Comparison of ENCODE assay signal across 28 mouse cellular contexts in the genomic region with DNA sequence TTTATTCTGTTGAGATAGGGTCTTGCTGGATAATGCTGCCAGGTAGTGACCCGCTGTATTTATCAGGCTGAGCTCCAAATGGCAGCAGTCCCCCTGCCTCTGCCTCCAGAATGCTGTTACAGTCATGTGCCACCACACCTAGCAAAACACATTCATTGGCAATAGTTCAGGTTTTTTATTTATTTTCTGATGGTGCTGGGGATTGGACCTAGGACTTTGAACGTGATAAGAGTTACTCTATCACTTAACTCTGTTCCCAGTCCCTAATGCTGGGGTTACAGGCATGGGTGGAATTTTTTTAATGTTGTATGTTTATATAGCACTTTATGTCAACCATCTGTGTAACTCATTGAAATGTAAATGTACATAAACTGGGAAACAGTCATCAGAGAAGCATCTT. TPM values are rescaled to one million over a fixed set of nuclear protein-coding genes. Genes with fewer than 3 reads are reported as not detected.
"Had no signal": no experiment of that assay in that cellular context is flagged by ENCODE, and none has a peak within 500 bp of the region (broad histone marks: within the 10 kb centered on the region; RNA-seq: fewer than 3 reads in every experiment).

No protein-coding gene starts in this region.

- H3K27ac ChIP-seq: kidney, postnatal 0 days; layer of hippocampus, adult 2 months; limb, embryonic 12.5 days; limb, embryonic 15.5 days; lung, embryonic 15.5 days; midbrain, embryonic 10.5 days; midbrain, embryonic 13.5 days; neural tube, embryonic 13.5 days had no signal

- H3K9ac ChIP-seq: limb, embryonic 12.5 days; limb, embryonic 15.5 days; lung, embryonic 15.5 days; midbrain, embryonic 13.5 days; neural tube, embryonic 13.5 days had no signal

- ATAC-seq: midbrain, embryonic 13.5 days; midbrain, embryonic 16.5 days had no signal

- H3K4me2 ChIP-seq: limb, embryonic 12.5 days; limb, embryonic 15.5 days; lung, embryonic 15.5 days; midbrain, embryonic 13.5 days; neural tube, embryonic 13.5 days had no signal

- DNase-seq: kidney, adult 2 months; kidney, postnatal 25 days; layer of hippocampus, postnatal 36 days; left cerebral cortex, postnatal 4 days; lung, adult 18-20 months; lung, postnatal 10 days; lung, postnatal 36 days; retina, postnatal 1 day; right cerebral cortex, postnatal 25 days; thymus, adult 18-20 months; thymus, postnatal 36 days had no signal

- H3K27me3 ChIP-seq: limb, embryonic 12.5 days; limb, embryonic 15.5 days; lung, embryonic 15.5 days; megakaryocyte, embryonic 14.5 days; midbrain, embryonic 13.5 days; neural tube, embryonic 13.5 days had no signal

- H3K4me3 ChIP-seq: layer of hippocampus, adult 2 months; limb, embryonic 12.5 days; limb, embryonic 15.5 days; lung, embryonic 15.5 days; midbrain, embryonic 10.5 days; midbrain, embryonic 13.5 days; myocyte; neural tube, embryonic 13.5 days had no signal

- H3K9me3 ChIP-seq: limb, embryonic 12.5 days; limb, embryonic 15.5 days; lung, embryonic 15.5 days; megakaryocyte, embryonic 14.5 days; midbrain, embryonic 10.5 days; midbrain, embryonic 13.5 days; neural tube, embryonic 13.5 days had no signal

- H3K4me1 ChIP-seq: limb, embryonic 12.5 days; limb, embryonic 15.5 days; lung, embryonic 15.5 days; midbrain, embryonic 10.5 days; midbrain, embryonic 13.5 days; neural tube, embryonic 13.5 days had no signal

RNA-seq across cellular contexts. Expression of a gene that starts 46.0 kb away (rescaled TPM):
- polyA plus RNA-seq: myocyte had no signal

RNA-seq across cellular contexts. Expression of a gene that starts 59.4 kb away (rescaled TPM):
- polyA plus RNA-seq: intestine, embryonic 14.5 days; kidney, embryonic 14.5 days; kidney, postnatal 0 days; large intestine, adult 2 months; limb, embryonic 12.5 days; limb, embryonic 15.5 days; midbrain, embryonic 10.5 days; midbrain, embryonic 13.5 days; midbrain, embryonic 16.5 days; myocyte; neural tube, embryonic 13.5 days; spleen, adult 2 months; stomach, embryonic 14.5 days; urinary bladder, adult 2 months had no signal
